Mouse (Mus musculus): Measurements from ENCODE around the gene Gm11099. TPM values are rescaled to one million over a fixed set of nuclear protein-coding genes. Genes with fewer than 3 reads are reported as not detected.
A peak's percentile ranks its signal among the peaks of the same experiment; 100 is the strongest.

The Gm11099 gene
- not detected in 2 replicates for polyA plus RNA-seq (2015; fragmentation: Nextera tagmentation; extraction: Ambion mirVana)

GRCm38 (mm10) chr2:58859134-58859533 is at the start of gene Gm11099:
Gene Gm11099, plus strand, starts transcription at chr2:58859434.
- Histone ChIP-seq H3K4me2 (replicated peaks) (no peak within 1 kb of the TSS), H3K36me3 (no peaks in the 10 kb centered on the region), H3K4me1 (replicated peaks) (no peaks in the 10 kb centered on the region), H3K9me3 (no peaks in the 10 kb centered on the region), H3K27me3 (no peaks in the 10 kb centered on the region), H3K9ac (replicated peaks) (no peak within 1 kb of the TSS), H3K27ac (no peak within 1 kb of the TSS), H3K4me3 (replicated peaks) (no peak within 1 kb of the TSS)
- ATAC-seq: no peak
- 90% methylated on average over 5 of the region's 5 CpGs for WGBS

- ATAC-seq: 0 out of 2 replicates have a peak, but pooled peaks have one; percentile 53
- Histone ChIP-seq H3K27ac (no peak overlapping the region), H3K4me3 (replicated peaks) (no peak overlapping the region), H3K36me3 (no peaks in the 10 kb centered on the region), H3K4me2 (replicated peaks) (no peak overlapping the region), H3K9ac (replicated peaks) (no peak overlapping the region), H3K27me3 (no peaks in the 10 kb centered on the region), H3K9me3 (no peaks in the 10 kb centered on the region), H3K4me1 (replicated peaks) (0 out of 2 replicates have a peak, but pooled peaks cover 3% of the 10 kb centered on the region)
- 21% methylated on average over 2 of the region's 2 CpGs for WGBS
Measured at GRCm38 (mm10) chr2:58812941-58813340, 46.3 kb upstream of the Gm11099 start.

GRCm38 (mm10) chr2:58828910-58829600 is 30.2 kb upstream of the Gm11099 start:
- Histone ChIP-seq H3K4me1 (replicated peaks) (no peaks in the 10 kb centered on the region), H3K4me2 (replicated peaks) (no peak overlapping the region), H3K9me3 (no peaks in the 10 kb centered on the region), H3K9ac (replicated peaks) (no peak overlapping the region), H3K27me3 (no peaks in the 10 kb centered on the region), H3K36me3 (no peaks in the 10 kb centered on the region), H3K4me3 (replicated peaks) (no peak overlapping the region), H3K27ac (no peak overlapping the region)
- 68% methylated on average over 3 of the region's 3 CpGs for WGBS
- ATAC-seq: no peak

GRCm38 (mm10) chr2:58829981-58830742 is 29.1 kb upstream of the Gm11099 start:
- peak; percentile 65; the same call in 1 of the 2 replicates for ATAC-seq
- Histone ChIP-seq H3K36me3 (no peaks in the 10 kb centered on the region), H3K4me3 (replicated peaks) (no peak overlapping the region), H3K27ac (no peak overlapping the region), H3K9me3 (no peaks in the 10 kb centered on the region), H3K9ac (replicated peaks) (no peak overlapping the region), H3K27me3 (no peaks in the 10 kb centered on the region), H3K4me1 (replicated peaks) (no peaks in the 10 kb centered on the region), H3K4me2 (replicated peaks) (no peak overlapping the region)
- WGBS: 61% methylated on average over 7 of the region's 7 CpGs

- Histone ChIP-seq H3K4me2 (replicated peaks) (no peak overlapping the region), H3K4me3 (replicated peaks) (no peak overlapping the region), H3K27me3 (no peaks in the 10 kb centered on the region), H3K9me3 (no peaks in the 10 kb centered on the region), H3K27ac (no peak overlapping the region), H3K9ac (replicated peaks) (no peak overlapping the region), H3K4me1 (replicated peaks) (no peaks in the 10 kb centered on the region), H3K36me3 (no peaks in the 10 kb centered on the region)
- ATAC-seq: no peak
- WGBS: 91% methylated on average over 20 of the region's 20 CpGs
Measured at GRCm38 (mm10) chr2:58832253-58832980, 26.8 kb upstream of the Gm11099 start.

GRCm38 (mm10) chr2:58841021-58841420 is 18.2 kb upstream of the Gm11099 start:
- Histone ChIP-seq H3K27ac (no peak overlapping the region), H3K4me1 (replicated peaks) (no peaks in the 10 kb centered on the region; the same call in 1 of the 2 replicates), H3K9ac (replicated peaks) (no peak overlapping the region), H3K9me3 (peaks cover 3% of the 10 kb centered on the region; the same call in 1 of the 2 replicates), H3K4me3 (replicated peaks) (no peak overlapping the region), H3K4me2 (replicated peaks) (no peak overlapping the region), H3K27me3 (no peaks in the 10 kb centered on the region), H3K36me3 (no peaks in the 10 kb centered on the region)
- 92% methylated on average over 3 of the region's 3 CpGs for WGBS
- no peak for ATAC-seq

GRCm38 (mm10) chr2:58842443-58842842 is 16.8 kb upstream of the Gm11099 start:
- H3K9me3 ChIP-seq: peaks cover 3% of the 10 kb centered on the region; the same call in 1 of the 2 replicates
- no peaks in the 10 kb centered on the region for H3K27me3 ChIP-seq
- no peak overlapping the region for H3K4me3 ChIP-seq (replicated peaks)
- no peak overlapping the region for H3K4me2 ChIP-seq (replicated peaks)
- no peaks in the 10 kb centered on the region; the same call in 1 of the 2 replicates for H3K4me1 ChIP-seq (replicated peaks)
- no peak overlapping the region for H3K27ac ChIP-seq
- H3K36me3 ChIP-seq: no peaks in the 10 kb centered on the region
- 93% methylated on average over 4 of the region's 4 CpGs for WGBS
- no peak for ATAC-seq
- H3K9ac ChIP-seq (replicated peaks): no peak overlapping the region

- Histone ChIP-seq H3K27me3 (no peaks in the 10 kb centered on the region), H3K27ac (no peak overlapping the region), H3K9me3 (peaks cover 3% of the 10 kb centered on the region; the same call in 1 of the 2 replicates), H3K4me2 (replicated peaks) (no peak overlapping the region), H3K4me3 (replicated peaks) (no peak overlapping the region), H3K4me1 (replicated peaks) (no peaks in the 10 kb centered on the region; the same call in 1 of the 2 replicates), H3K36me3 (no peaks in the 10 kb centered on the region), H3K9ac (replicated peaks) (no peak overlapping the region)
- WGBS: 28% methylated on average over 10 of the region's 10 CpGs
- ATAC-seq: no peak
Measured at GRCm38 (mm10) chr2:58844499-58844898, 14.7 kb upstream of the Gm11099 start.

- H3K27ac ChIP-seq: no peak overlapping the region
- peaks cover 4% of the 10 kb centered on the region; the same call in 1 of the 2 replicates for H3K4me1 ChIP-seq (replicated peaks)
- no peak for ATAC-seq
- H3K4me2 ChIP-seq (replicated peaks): no peak overlapping the region
- H3K9ac ChIP-seq (replicated peaks): no peak overlapping the region
- H3K27me3 ChIP-seq: no peaks in the 10 kb centered on the region
- no peak overlapping the region for H3K4me3 ChIP-seq (replicated peaks)
- no peaks in the 10 kb centered on the region for H3K9me3 ChIP-seq
- H3K36me3 ChIP-seq: no peaks in the 10 kb centered on the region
- 33% methylated on average over 3 of the region's 3 CpGs for WGBS
Measured at GRCm38 (mm10) chr2:58879876-58880275, 20.6 kb downstream of the Gm11099 start.

- no peak overlapping the region for H3K9ac ChIP-seq (replicated peaks)
- no peaks in the 10 kb centered on the region for H3K9me3 ChIP-seq
- no peak overlapping the region for H3K4me3 ChIP-seq (replicated peaks)
- 70% methylated on average over 4 of the region's 4 CpGs for WGBS
- no peak overlapping the region for H3K27ac ChIP-seq
- H3K4me2 ChIP-seq (replicated peaks): no peak overlapping the region
- ATAC-seq: no peak
- H3K36me3 ChIP-seq: no peaks in the 10 kb centered on the region
- peaks cover 4% of the 10 kb centered on the region; the same call in 1 of the 2 replicates for H3K27me3 ChIP-seq
- H3K4me1 ChIP-seq (replicated peaks): peaks cover 8% of the 10 kb centered on the region; the same call in 1 of the 2 replicates
Measured at GRCm38 (mm10) chr2:58905057-58905456, 45.8 kb downstream of the Gm11099 start.

GRCm38 (mm10) chr2:58906814-58907516 is 47.7 kb downstream of the Gm11099 start:
- Histone ChIP-seq H3K36me3 (no peaks in the 10 kb centered on the region), H3K4me2 (replicated peaks) (peak overlapping the region; percentile 30), H3K9ac (replicated peaks) (no peak overlapping the region), H3K27ac (no peak overlapping the region), H3K27me3 (peaks cover 4% of the 10 kb centered on the region; the same call in 1 of the 2 replicates), H3K9me3 (no peaks in the 10 kb centered on the region), H3K4me1 (replicated peaks) (peaks cover 8% of the 10 kb centered on the region; the same call in 1 of the 2 replicates), H3K4me3 (replicated peaks) (no peak overlapping the region)
- WGBS: 45% methylated on average over 14 of the region's 14 CpGs
- 0 out of 2 replicates have a peak, but pooled peaks have one; percentile 14 for ATAC-seq

All from midbrain, embryonic 13.5 days (tissue).